8 mouse cellular contexts compared by ENCODE assay signal in the genomic region with DNA sequence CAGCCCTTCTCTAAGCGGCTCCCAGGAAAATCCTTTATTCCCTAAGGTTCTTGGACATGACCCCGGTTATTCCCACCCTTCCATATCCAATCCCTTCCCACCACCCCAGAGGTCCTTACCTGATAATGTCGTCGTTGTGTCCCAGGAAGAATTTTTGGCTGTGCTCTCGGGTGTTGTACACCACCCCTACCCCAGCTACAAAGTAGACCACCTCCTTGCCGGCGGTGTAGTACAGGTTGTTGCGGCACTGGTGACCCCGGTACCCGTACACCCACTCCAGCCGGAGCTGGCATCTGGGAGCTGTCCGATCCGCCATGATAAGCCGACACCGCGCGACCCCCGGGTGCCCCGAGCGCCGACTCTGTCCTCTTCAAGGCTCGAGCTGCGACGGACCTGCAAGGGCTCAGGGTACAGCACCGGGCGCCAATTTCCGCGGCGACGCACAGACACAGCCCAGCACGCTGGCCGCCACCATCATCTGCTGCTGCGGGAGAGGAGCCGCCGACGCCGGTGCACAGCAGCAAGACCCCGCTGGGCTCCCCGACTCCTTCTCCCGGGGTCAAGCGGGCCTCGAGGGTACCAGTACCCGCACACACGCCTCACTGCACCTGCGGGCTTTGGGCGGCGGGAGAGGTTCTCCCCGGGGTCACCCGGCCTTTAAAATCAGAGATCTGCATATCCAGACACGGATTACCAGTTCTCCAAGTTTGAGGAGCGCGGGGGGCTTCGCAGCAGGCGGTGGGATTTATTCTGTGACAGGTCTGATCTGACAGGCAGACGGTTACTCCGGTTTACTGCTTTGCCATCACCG. TPM values are rescaled to one million over a fixed set of nuclear protein-coding genes. Genes with fewer than 3 reads are reported as not detected.
DNase-seq lines count a peak whose midpoint lies in the region; ATAC-seq and TF ChIP-seq lines count a peak whose summit lies in the region.

No protein-coding gene starts in this region.

- peak overlapping the region; percentile 28 for H3ac ChIP-seq in C2C12 (ENCODE audit: control insufficient read depth, insufficient read length, low read depth)
- no peak overlapping the region for H3ac ChIP-seq in myocyte (ENCODE audit: control insufficient read depth, insufficient read length)

- peak overlapping the region; percentile 60 for H3K9ac ChIP-seq in forebrain, embryonic 11.5 days (ENCODE audit: low read length)
- H3K9ac ChIP-seq in heart, embryonic 15.5 days = peak overlapping the region; percentile 55
- no peak overlapping the region for H3K9ac ChIP-seq in liver, embryonic 13.5 days

- no peak overlapping the region for H3K4me3 ChIP-seq in C2C12 (ENCODE audit: insufficient read depth, poor library complexity, severe bottlenecking)
- peak overlapping the region; percentile 56 for H3K4me3 ChIP-seq in forebrain, embryonic 11.5 days (ENCODE audit: low read depth, low read length)
- H3K4me3 ChIP-seq in heart, embryonic 15.5 days = peak overlapping the region; percentile 65
- peak overlapping the region; percentile 52 for H3K4me3 ChIP-seq in liver, embryonic 13.5 days (replicated peaks)
- no peak overlapping the region for H3K4me3 ChIP-seq in myocyte

- WGBS in forebrain, embryonic 11.5 days = under 1% methylated on average over 57 of the region's 57 CpGs
- 1% methylated on average over 57 of the region's 57 CpGs for WGBS in heart, embryonic 15.5 days
- under 1% methylated on average over 57 of the region's 57 CpGs for WGBS in liver, embryonic 13.5 days (ENCODE audit: insufficient replicate concordance)

- no peaks in the 10 kb centered on the region for H3K9me3 ChIP-seq in forebrain, embryonic 11.5 days (ENCODE audit: control insufficient read depth, low read length)
- H3K9me3 ChIP-seq in heart, embryonic 15.5 days (replicated peaks) = no peaks in the 10 kb centered on the region
- no peaks in the 10 kb centered on the region for H3K9me3 ChIP-seq in liver, embryonic 13.5 days (replicated peaks)

- H3K4me2 ChIP-seq in forebrain, embryonic 11.5 days (ENCODE audit: low read depth, low read length, severe bottlenecking) = peak overlapping the region; percentile 94
- H3K4me2 ChIP-seq in heart, embryonic 15.5 days = peak overlapping the region; percentile 99
- peak overlapping the region; percentile 75 for H3K4me2 ChIP-seq in liver, embryonic 13.5 days
- peak overlapping the region; percentile 93 for H3K4me2 ChIP-seq in myocyte (ENCODE audit: low read depth)

- H3K79me3 ChIP-seq in C2C12 (ENCODE audit: low read depth) = no peaks in the 10 kb centered on the region

- H3K36me3 ChIP-seq in C2C12 (ENCODE audit: control insufficient read depth, insufficient read depth) (no peaks in the 10 kb centered on the region), myocyte (ENCODE audit: control insufficient read depth, insufficient read depth) (no peaks in the 10 kb centered on the region)
- no peaks in the 10 kb centered on the region for H3K36me3 ChIP-seq in forebrain, embryonic 11.5 days (ENCODE audit: control insufficient read depth, insufficient read depth, low read length)
- H3K36me3 ChIP-seq in heart, embryonic 15.5 days = no peaks in the 10 kb centered on the region
- no peaks in the 10 kb centered on the region for H3K36me3 ChIP-seq in liver, embryonic 13.5 days

- no peak for TF ChIP-seq CTCF in C2C12 (IDR thresholded peaks at IDR 0.05; ENCODE audit: control insufficient read depth, insufficient read depth, insufficient read length)

- peak; percentile 8 for ATAC-seq in forebrain, embryonic 11.5 days (replicated peaks; ENCODE audit: low FRiP score)
- no peak for ATAC-seq in heart, embryonic 15.5 days (replicated peaks; ENCODE audit: insufficient number of reproducible peaks, insufficient read depth, low FRiP score, low read depth)
- no peak for ATAC-seq in liver, embryonic 13.5 days (ENCODE audit: low read depth)

- no peak overlapping the region for H3K27ac ChIP-seq in forebrain, embryonic 11.5 days (ENCODE audit: low read depth, low read length)
- H3K27ac ChIP-seq in heart, embryonic 15.5 days = no peak overlapping the region
- H3K27ac ChIP-seq in liver, embryonic 13.5 days = no peak overlapping the region

- H3K27me3 ChIP-seq in C2C12 (ENCODE audit: control insufficient read depth, insufficient read depth, insufficient read length) = peaks cover 11% of the 10 kb centered on the region
- peaks cover 10% of the 10 kb centered on the region for H3K27me3 ChIP-seq in forebrain, embryonic 11.5 days (ENCODE audit: control insufficient read depth, insufficient read depth, low read length)
- peaks cover 23% of the 10 kb centered on the region for H3K27me3 ChIP-seq in heart, embryonic 15.5 days
- peaks cover 54% of the 10 kb centered on the region for H3K27me3 ChIP-seq in liver, embryonic 13.5 days
- H3K27me3 ChIP-seq in myocyte (ENCODE audit: control insufficient read depth, insufficient read depth, insufficient read length) = peaks cover 10% of the 10 kb centered on the region

- TF ChIP-seq POLR2A in myocyte (IDR thresholded peaks at IDR 0.05; ENCODE audit: insufficient read length, low read depth) = no peak

- H3K4me1 ChIP-seq in forebrain, embryonic 11.5 days (replicated peaks; ENCODE audit: control insufficient read depth, insufficient read depth, low read length) = 0 out of 2 replicates have a peak, but pooled peaks cover 2% of the 10 kb centered on the region
- peaks cover 7% of the 10 kb centered on the region for H3K4me1 ChIP-seq in heart, embryonic 15.5 days (replicated peaks)
- H3K4me1 ChIP-seq in liver, embryonic 13.5 days (replicated peaks) = peaks cover 8% of the 10 kb centered on the region

- DNase-seq in adrenal gland, postnatal 36 days = peak; percentile 44 to 53
- peak; percentile 77 for DNase-seq in forebrain, embryonic 11.5 days (ENCODE audit: low spot score)
- DNase-seq in kidney, postnatal 10 days = peak; percentile 50
- DNase-seq in liver, embryonic 13.5 days = no peak
- DNase-seq in thymus, postnatal 4 days = peak; percentile 27

- H3K79me2 ChIP-seq in C2C12 (ENCODE audit: control insufficient read depth, insufficient read depth) (no peaks in the 10 kb centered on the region), myocyte (ENCODE audit: control insufficient read depth, insufficient read depth) (no peaks in the 10 kb centered on the region)

TF ChIP-seq in C2C12, 6 proteins besides CTCF, POLR2A, EP300 and RAD21:
- no peak for TF ChIP-seq MYOG (IDR thresholded peaks at IDR 0.05; ENCODE audit: control insufficient read depth, extremely low read depth, insufficient read length)
- no peak for TF ChIP-seq MAX (IDR thresholded peaks at IDR 0.05)
- no peak for TF ChIP-seq CEBPB (IDR thresholded peaks at IDR 0.05; ENCODE audit: low read depth)
- no peak for TF ChIP-seq USF1 (IDR thresholded peaks at IDR 0.05; ENCODE audit: low read depth)
- no peak for TF ChIP-seq FOSL1 (IDR thresholded peaks at IDR 0.05; ENCODE audit: insufficient read depth, low read length, poor library complexity, severe bottlenecking)
- no peak for TF ChIP-seq MYOD1 (IDR thresholded peaks at IDR 0.05; ENCODE audit: control insufficient read depth, insufficient read length, low read depth)
TF ChIP-seq in C2C12: peak in this region for 0.

TF ChIP-seq in myocyte, 11 proteins besides CTCF, POLR2A, EP300 and RAD21:
- TF ChIP-seq MAX (IDR thresholded peaks at IDR 0.05; ENCODE audit: low read depth) (no peak), MYOD1 (IDR thresholded peaks at IDR 0.05; ENCODE audit: control insufficient read depth in 1 of 3, insufficient read length in 2 of 3, low read depth in 2 of 3) (no peak), CEBPB (IDR thresholded peaks at IDR 0.05; ENCODE audit: insufficient read depth, poor library complexity, severe bottlenecking) (no peak), MYOG (IDR thresholded peaks at IDR 0.05; ENCODE audit: control insufficient read depth in 1 of 3, insufficient read depth in 1 of 3, insufficient read length in 2 of 3, low read depth in 2 of 3) (no peak), TCF3 (IDR thresholded peaks at IDR 0.05; ENCODE audit: insufficient read length, low read depth) (no peak), REST (IDR thresholded peaks at IDR 0.05; ENCODE audit: insufficient read depth, insufficient read length) (no peak), SRF (IDR thresholded peaks at IDR 0.05; ENCODE audit: control insufficient read depth, insufficient read length, low read depth) (no peak), USF1 (IDR thresholded peaks at IDR 0.05; ENCODE audit: low read depth) (no peak), POLR2AphosphoS2 (IDR thresholded peaks at IDR 0.05; ENCODE audit: insufficient read length, low read depth) (no peak)

RNA-seq across cellular contexts. Expression of a gene that starts 1.4 kb away (rescaled TPM):
- polyA plus RNA-seq in C2C12 (2012; fragmentation: generic; extraction: Trizol) (0.19 TPM), myocyte (2012; fragmentation: generic; extraction: Trizol) (0.41 TPM)
- 1 to 10 TPM; 3.6 to 5.2 TPM for total RNA-seq in adrenal gland, postnatal 36 days (2021)
- polyA plus RNA-seq in forebrain, embryonic 11.5 days (2014; fragmentation: Nextera tagmentation; extraction: Ambion mirVana) = 0.76 and 0.87 TPM in 2 replicates
- polyA plus RNA-seq in heart, embryonic 15.5 days (2015; fragmentation: Nextera tagmentation; extraction: Ambion mirVana) = 0.57 and 0.66 TPM in 2 replicates
- polyA plus RNA-seq in liver, embryonic 13.5 days (2015; fragmentation: Nextera tagmentation; extraction: Ambion mirVana) = 0.17 and 0.23 TPM in 2 replicates

Comparison
In these comparisons a context has a peak if more than half of its experiments do, and no peak if none do; other contexts are left out.
1. H3K4me3 ChIP-seq: peak in forebrain, embryonic 11.5 days (single experiment), heart, embryonic 15.5 days (single experiment) and liver, embryonic 13.5 days (single experiment); none in C2C12 (single experiment) and myocyte (single experiment).
2. Peak in every context shown above with its lines, with median percentiles within 50 percentile points of each other: H3K4me2 ChIP-seq.